Mouse (Mus musculus): ENCODE data around the gene Eml6.

DNA sequence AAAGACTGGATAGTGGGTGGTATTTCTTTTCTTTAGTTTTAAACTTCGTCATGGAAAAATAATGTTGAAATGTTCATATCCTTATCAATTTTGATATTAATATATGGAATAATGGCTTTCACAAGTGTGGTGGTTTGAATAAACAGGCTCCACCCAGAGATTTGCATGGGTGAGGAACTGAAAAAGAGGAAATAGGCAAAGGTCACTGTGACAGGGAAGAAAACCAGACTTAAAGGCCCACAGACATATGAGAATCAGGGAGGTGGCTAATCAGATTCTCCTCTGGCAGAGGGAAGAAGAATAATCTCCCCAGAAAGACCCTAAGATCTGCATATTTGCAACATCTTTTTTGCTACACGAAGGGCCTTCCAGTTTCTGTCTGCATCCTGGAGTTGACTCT, 39.6 kb downstream of the Eml6 start:
- TF ChIP-seq POLR2A (IDR thresholded peaks at IDR 0.05; ENCODE audit: insufficient read depth, low read length) (no peak), CTCF (IDR thresholded peaks at IDR 0.05; ENCODE audit: low read depth, low read length) (no peak)

Data from ES-Bruce4 (cell line).